Mouse (Mus musculus): ENCODE results near the gene Sgsm1. TPM values are rescaled to one million over a fixed set of nuclear protein-coding genes. Genes with fewer than 3 reads are reported as not detected.
A peak's percentile ranks its signal among the peaks of the same experiment; 100 is the strongest.
"Not testable (repeated sequence)": the region's sequence is repeated elsewhere in the genome, so short reads cannot be mapped to it uniquely, and the experiment has no call there.

The Sgsm1 gene
- polyA plus RNA-seq, 1 experiment from 2014 or later: 14.8 TPM

GRCm38 (mm10) chr5:113348597-113348996 lies 38.0 kb upstream of the Sgsm1 start:
- H3K4me2 ChIP-seq (replicated peaks): no peak overlapping the region
- DNase-seq (ENCODE audit: low spot score) (no peak), ATAC-seq (ENCODE audit: low FRiP score) (0 out of 2 replicates have a peak, but pooled peaks have one; percentile 28)
- peaks cover 20% of the 10 kb centered on the region; the same call in 1 of the 2 replicates for H3K4me1 ChIP-seq (replicated peaks; ENCODE audit: control insufficient read depth, insufficient read depth, low read length)
- H3K36me3 ChIP-seq (replicated peaks; ENCODE audit: control insufficient read depth, insufficient read depth): no peaks in the 10 kb centered on the region
- H3K27me3 ChIP-seq (ENCODE audit: control insufficient read depth, insufficient read depth, low read length): peaks cover 72% of the 10 kb centered on the region
- H3K9ac ChIP-seq: no peak overlapping the region
- no peak overlapping the region for H3K27ac ChIP-seq
- 16% methylated on average over 13 of the region's 13 CpGs for WGBS
- H3K9me3 ChIP-seq (ENCODE audit: control insufficient read depth, low read length): no peaks in the 10 kb centered on the region
- H3K4me3 ChIP-seq (replicated peaks; ENCODE audit: low read length): no peak overlapping the region

GRCm38 (mm10) chr5:113347593-113347992 lies 37.0 kb upstream of the Sgsm1 start:
- no peak overlapping the region for H3K27ac ChIP-seq
- H3K9ac ChIP-seq: no peak overlapping the region
- no peak overlapping the region for H3K4me2 ChIP-seq (replicated peaks)
- no peaks in the 10 kb centered on the region for H3K9me3 ChIP-seq (ENCODE audit: control insufficient read depth, low read length)
- H3K27me3 ChIP-seq (ENCODE audit: control insufficient read depth, insufficient read depth, low read length): peaks cover 63% of the 10 kb centered on the region
- peaks cover 18% of the 10 kb centered on the region; the same call in 1 of the 2 replicates for H3K4me1 ChIP-seq (replicated peaks; ENCODE audit: control insufficient read depth, insufficient read depth, low read length)
- H3K4me3 ChIP-seq (replicated peaks; ENCODE audit: low read length): no peak overlapping the region
- ATAC-seq (ENCODE audit: low FRiP score) (no peak), DNase-seq (ENCODE audit: low spot score) (no peak)
- H3K36me3 ChIP-seq (replicated peaks; ENCODE audit: control insufficient read depth, insufficient read depth): no peaks in the 10 kb centered on the region
- WGBS: 31% methylated on average over 12 of the region's 12 CpGs

GRCm38 (mm10) chr5:113346651-113347050 lies 36.1 kb upstream of the Sgsm1 start:
- not testable (repeated sequence) for H3K4me2 ChIP-seq (replicated peaks); H3K36me3 ChIP-seq (replicated peaks; ENCODE audit: control insufficient read depth, insufficient read depth); H3K4me3 ChIP-seq (replicated peaks; ENCODE audit: low read length); ATAC-seq (ENCODE audit: low FRiP score); H3K9ac ChIP-seq; DNase-seq (ENCODE audit: low spot score); H3K27ac ChIP-seq; H3K9me3 ChIP-seq (ENCODE audit: control insufficient read depth, low read length)
- Histone ChIP-seq H3K27me3 (ENCODE audit: control insufficient read depth, insufficient read depth, low read length) (peaks cover 58% of the 10 kb centered on the region), H3K4me1 (replicated peaks; ENCODE audit: control insufficient read depth, insufficient read depth, low read length) (peaks cover 12% of the 10 kb centered on the region; the same call in 1 of the 2 replicates)
- WGBS: 47% methylated on average over 6 of the region's 6 CpGs

GRCm38 (mm10) chr5:113345781-113346180 lies 35.2 kb upstream of the Sgsm1 start:
- no peak for DNase-seq (ENCODE audit: low spot score)
- H3K9ac ChIP-seq: no peak overlapping the region
- H3K4me2 ChIP-seq (replicated peaks): no peak overlapping the region
- no peaks in the 10 kb centered on the region for H3K9me3 ChIP-seq (ENCODE audit: control insufficient read depth, low read length)
- H3K36me3 ChIP-seq (replicated peaks; ENCODE audit: control insufficient read depth, insufficient read depth): no peaks in the 10 kb centered on the region
- ATAC-seq (ENCODE audit: low FRiP score): no peak
- WGBS: 5% methylated on average over 11 of the region's 11 CpGs
- H3K27ac ChIP-seq: no peak overlapping the region
- H3K4me1 ChIP-seq (replicated peaks; ENCODE audit: control insufficient read depth, insufficient read depth, low read length): peaks cover 12% of the 10 kb centered on the region; the same call in 1 of the 2 replicates
- H3K27me3 ChIP-seq (ENCODE audit: control insufficient read depth, insufficient read depth, low read length): peaks cover 52% of the 10 kb centered on the region
- no peak overlapping the region for H3K4me3 ChIP-seq (replicated peaks; ENCODE audit: low read length)

GRCm38 (mm10) chr5:113344635-113345386 lies 34.2 kb upstream of the Sgsm1 start:
- ATAC-seq (ENCODE audit: low FRiP score) (no peak), DNase-seq (ENCODE audit: low spot score) (no peak)
- 30% methylated on average over 16 of the region's 16 CpGs for WGBS
- H3K9ac ChIP-seq: no peak overlapping the region
- no peaks in the 10 kb centered on the region for H3K9me3 ChIP-seq (ENCODE audit: control insufficient read depth, low read length)
- no peak overlapping the region for H3K4me3 ChIP-seq (replicated peaks; ENCODE audit: low read length)
- peaks cover 52% of the 10 kb centered on the region for H3K27me3 ChIP-seq (ENCODE audit: control insufficient read depth, insufficient read depth, low read length)
- H3K27ac ChIP-seq: no peak overlapping the region
- no peaks in the 10 kb centered on the region for H3K36me3 ChIP-seq (replicated peaks; ENCODE audit: control insufficient read depth, insufficient read depth)
- H3K4me1 ChIP-seq (replicated peaks; ENCODE audit: control insufficient read depth, insufficient read depth, low read length): peaks cover 8% of the 10 kb centered on the region; the same call in 1 of the 2 replicates
- H3K4me2 ChIP-seq (replicated peaks): no peak overlapping the region

GRCm38 (mm10) chr5:113336281-113336680 lies 25.7 kb upstream of the Sgsm1 start:
- H3K9ac ChIP-seq: no peak overlapping the region
- H3K9me3 ChIP-seq (ENCODE audit: control insufficient read depth, low read length): no peaks in the 10 kb centered on the region
- peaks cover 53% of the 10 kb centered on the region for H3K27me3 ChIP-seq (ENCODE audit: control insufficient read depth, insufficient read depth, low read length)
- H3K27ac ChIP-seq: no peak overlapping the region
- H3K4me3 ChIP-seq (replicated peaks; ENCODE audit: low read length): no peak overlapping the region
- 23% methylated on average over 9 of the region's 9 CpGs for WGBS
- no peaks in the 10 kb centered on the region for H3K36me3 ChIP-seq (replicated peaks; ENCODE audit: control insufficient read depth, insufficient read depth)
- no peak for ATAC-seq (ENCODE audit: low FRiP score)
- H3K4me1 ChIP-seq (replicated peaks; ENCODE audit: control insufficient read depth, insufficient read depth, low read length): peaks cover 13% of the 10 kb centered on the region
- H3K4me2 ChIP-seq (replicated peaks): no peak overlapping the region
- no peak for DNase-seq (ENCODE audit: low spot score)

- Histone ChIP-seq H3K36me3 (replicated peaks; ENCODE audit: control insufficient read depth, insufficient read depth) (no peaks in the 10 kb centered on the region), H3K9ac (no peak overlapping the region)
These were observed 25.1 kb upstream of the Sgsm1 start for GRCm38 (mm10) chr5:113335732-113336131.

GRCm38 (mm10) chr5:113334621-113335530 lies 24.3 kb upstream of the Sgsm1 start:
- ATAC-seq (ENCODE audit: low FRiP score): 0 out of 2 replicates have a peak, but pooled peaks have one; percentile 17
- DNase-seq (ENCODE audit: low spot score): no peak
- peak overlapping the region; percentile 14 for H3K4me3 ChIP-seq (replicated peaks; ENCODE audit: low read length)
- H3K9ac ChIP-seq: no peak overlapping the region
- peak overlapping the region; percentile 42 for H3K4me2 ChIP-seq (replicated peaks)
- no peaks in the 10 kb centered on the region for H3K9me3 ChIP-seq (ENCODE audit: control insufficient read depth, low read length)
- no peaks in the 10 kb centered on the region for H3K36me3 ChIP-seq (replicated peaks; ENCODE audit: control insufficient read depth, insufficient read depth)
- WGBS: 8% methylated on average over 34 of the region's 34 CpGs
- H3K27ac ChIP-seq: no peak overlapping the region
- peaks cover 53% of the 10 kb centered on the region for H3K27me3 ChIP-seq (ENCODE audit: control insufficient read depth, insufficient read depth, low read length)
- peaks cover 13% of the 10 kb centered on the region for H3K4me1 ChIP-seq (replicated peaks; ENCODE audit: control insufficient read depth, insufficient read depth, low read length)

More at GRCm38 (mm10) chr5:113335732-113336131, 25.1 kb upstream of the Sgsm1 start:
- Histone ChIP-seq H3K27ac (no peak overlapping the region), H3K27me3 (ENCODE audit: control insufficient read depth, insufficient read depth, low read length) (peaks cover 53% of the 10 kb centered on the region), H3K9me3 (ENCODE audit: control insufficient read depth, low read length) (no peaks in the 10 kb centered on the region), H3K4me1 (replicated peaks; ENCODE audit: control insufficient read depth, insufficient read depth, low read length) (peaks cover 13% of the 10 kb centered on the region), H3K4me3 (replicated peaks; ENCODE audit: low read length) (peak overlapping the region; percentile 14), H3K4me2 (replicated peaks) (peak overlapping the region; percentile 42)
- ATAC-seq (ENCODE audit: low FRiP score) (no peak), DNase-seq (ENCODE audit: low spot score) (no peak)
- WGBS: under 1% methylated on average over 17 of the region's 17 CpGs

GRCm38 (mm10) chr5:113332899-113333298 lies 22.3 kb upstream of the Sgsm1 start:
- DNase-seq (ENCODE audit: low spot score) (no peak), ATAC-seq (ENCODE audit: low FRiP score) (no peak)
- Histone ChIP-seq H3K36me3 (replicated peaks; ENCODE audit: control insufficient read depth, insufficient read depth) (no peaks in the 10 kb centered on the region), H3K4me2 (replicated peaks) (no peak overlapping the region), H3K4me3 (replicated peaks; ENCODE audit: low read length) (no peak overlapping the region), H3K27ac (no peak overlapping the region), H3K9me3 (ENCODE audit: control insufficient read depth, low read length) (peaks cover 10% of the 10 kb centered on the region; the same call in 1 of the 2 replicates), H3K4me1 (replicated peaks; ENCODE audit: control insufficient read depth, insufficient read depth, low read length) (peaks cover 13% of the 10 kb centered on the region), H3K9ac (no peak overlapping the region), H3K27me3 (ENCODE audit: control insufficient read depth, insufficient read depth, low read length) (peaks cover 53% of the 10 kb centered on the region)
- WGBS: 64% methylated on average over 4 of the region's 4 CpGs
